Mouse (Mus musculus): Measurements from ENCODE around the gene Cfap57.
"Not testable (repeated sequence)": the region's sequence is repeated elsewhere in the genome, so short reads cannot be mapped to it uniquely, and the experiment has no call there.

Gene Cfap57

GRCm38 (mm10) chr4:118518208-118518607 is 102.4 kb downstream of the Cfap57 start:
- DNase-seq (ENCODE audit: low spot score), result no peak

GRCm38 (mm10) chr4:118517497-118518146 is 103.0 kb downstream of the Cfap57 start:
- DNase-seq (ENCODE audit: low spot score), result no peak

- DNase-seq (ENCODE audit: low spot score), result no peak
Measured at GRCm38 (mm10) chr4:118516699-118517496, 103.7 kb downstream of the Cfap57 start.

GRCm38 (mm10) chr4:118509050-118509449 is 111.5 kb downstream of the Cfap57 start:
- DNase-seq (ENCODE audit: low spot score), result no peak

- DNase-seq (ENCODE audit: low spot score), result not testable (repeated sequence)
Measured at GRCm38 (mm10) chr4:118507171-118507570, 113.4 kb downstream of the Cfap57 start.

GRCm38 (mm10) chr4:118505551-118505950 is 115.0 kb downstream of the Cfap57 start:
- no peak for DNase-seq (ENCODE audit: low spot score)
